Mouse (Mus musculus): ENCODE measurements at regions not wholly inside any gene's neighbourhood (a gene's known extent, or its start where the extent isn't known, plus 50 kb on each side); places are given as distances from the start of the nearest gene placed in this dataset.

DNA sequence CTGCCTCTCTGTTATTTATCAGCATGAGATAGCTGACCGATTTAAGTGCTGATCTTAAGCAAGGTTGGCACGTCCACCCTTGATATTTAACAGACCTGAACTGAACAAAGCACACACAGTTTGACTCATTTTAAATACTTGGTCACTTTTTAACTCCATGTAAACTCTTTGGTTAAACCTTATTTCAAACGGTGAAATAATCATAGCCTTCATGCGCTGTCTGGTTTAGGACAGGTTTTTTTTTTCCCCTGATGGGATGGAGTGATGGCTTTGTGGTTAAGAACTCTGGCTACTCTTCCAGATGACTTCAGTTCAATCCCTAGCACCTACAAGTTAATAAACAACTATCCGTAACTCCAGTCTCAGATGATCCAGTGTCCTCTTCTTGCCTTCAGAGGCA is 706.7 kb upstream of the N6amt1 start:
- no peak overlapping the region for H3K9ac ChIP-seq (ENCODE audit: low read length)
- no peaks in the 10 kb centered on the region for H3K9me3 ChIP-seq (ENCODE audit: control insufficient read depth, low read length)
- H3K27me3 ChIP-seq (ENCODE audit: control insufficient read depth, insufficient read depth, low read length), result no peaks in the 10 kb centered on the region
- H3K4me1 ChIP-seq (ENCODE audit: control insufficient read depth in 2 of 2, insufficient read depth in 2 of 2, low read length in 2 of 2), result no peaks in the 10 kb centered on the region
- no peaks in the 10 kb centered on the region for H3K36me3 ChIP-seq (ENCODE audit: control insufficient read depth, insufficient read depth, low read length)
- no peak overlapping the region for H3K4me2 ChIP-seq (ENCODE audit: low read length)
- H3K4me3 ChIP-seq (ENCODE audit: control insufficient read depth in 1 of 2, insufficient read depth in 1 of 2, low read depth in 1 of 2, low read length in 2 of 2), result no peak overlapping the region
- no peak overlapping the region for H3K27ac ChIP-seq (replicated peaks in 1 of 2; ENCODE audit: control insufficient read depth in 1 of 2, insufficient read depth in 1 of 2, low read depth in 2 of 2, low read length in 2 of 2)
- 65% methylated on average over 5 of the region's 5 CpGs for WGBS
- no peak for ATAC-seq (ENCODE audit: insufficient number of reproducible peaks, insufficient read depth, low FRiP score, low read depth)

DNA sequence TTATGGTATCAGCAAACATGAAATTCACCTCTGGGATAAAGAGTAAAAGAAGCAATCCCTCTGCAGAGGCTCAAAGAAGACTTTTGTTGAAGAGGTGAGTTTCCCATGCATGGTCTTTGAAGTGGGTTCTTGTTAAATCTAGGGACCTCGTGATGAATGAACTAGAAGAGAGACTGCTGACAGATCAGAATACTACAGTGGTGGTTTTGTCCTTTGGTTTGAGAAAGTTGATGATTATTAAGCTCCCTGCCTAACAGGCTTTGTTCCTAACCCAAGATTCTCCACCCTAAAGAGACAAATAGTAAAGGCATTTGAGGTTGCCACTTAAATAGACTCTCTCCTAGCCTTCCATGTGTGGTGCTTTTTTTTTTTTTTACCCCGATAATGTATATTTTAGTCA is 707.2 kb upstream of the N6amt1 start:
- WGBS, result 43% methylated on average over 2 of the region's 2 CpGs
- no peak overlapping the region for H3K4me3 ChIP-seq (ENCODE audit: control insufficient read depth in 1 of 2, insufficient read depth in 1 of 2, low read depth in 1 of 2, low read length in 2 of 2)
- H3K36me3 ChIP-seq (ENCODE audit: control insufficient read depth, insufficient read depth, low read length), result no peaks in the 10 kb centered on the region
- no peaks in the 10 kb centered on the region for H3K27me3 ChIP-seq (ENCODE audit: control insufficient read depth, insufficient read depth, low read length)
- no peaks in the 10 kb centered on the region for H3K4me1 ChIP-seq (ENCODE audit: control insufficient read depth in 2 of 2, insufficient read depth in 2 of 2, low read length in 2 of 2)
- no peak for ATAC-seq (ENCODE audit: insufficient number of reproducible peaks, insufficient read depth, low FRiP score, low read depth)
- no peak overlapping the region for H3K27ac ChIP-seq (replicated peaks in 1 of 2; ENCODE audit: control insufficient read depth in 1 of 2, insufficient read depth in 1 of 2, low read depth in 2 of 2, low read length in 2 of 2)
- no peaks in the 10 kb centered on the region for H3K9me3 ChIP-seq (ENCODE audit: control insufficient read depth, low read length)
- no peak overlapping the region for H3K9ac ChIP-seq (ENCODE audit: low read length)
- H3K4me2 ChIP-seq (ENCODE audit: low read length), result no peak overlapping the region

DNA sequence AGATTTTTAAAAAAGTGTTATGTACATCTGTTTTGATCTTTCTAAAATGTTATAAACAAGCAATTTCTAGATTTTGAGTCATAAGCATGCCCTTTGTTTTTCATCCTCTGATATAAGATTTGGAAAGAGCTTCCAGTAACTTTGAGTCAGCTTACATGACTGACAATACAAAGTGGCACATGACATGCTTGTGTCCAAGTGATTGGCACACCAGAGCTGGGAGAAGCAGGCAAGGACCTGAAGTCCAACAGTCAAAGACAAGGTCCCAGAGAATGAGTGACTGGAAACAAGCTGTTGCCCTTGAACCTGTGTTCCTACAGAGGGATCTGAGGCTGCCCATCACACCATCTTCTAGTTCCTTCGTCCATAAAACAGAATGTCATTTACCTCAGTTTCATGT is 708.5 kb upstream of the N6amt1 start:
- 64% methylated on average over 1 of the region's 1 CpGs for WGBS
- Histone ChIP-seq H3K4me3 (ENCODE audit: control insufficient read depth in 1 of 2, insufficient read depth in 1 of 2, low read depth in 1 of 2, low read length in 2 of 2) (no peak overlapping the region), H3K36me3 (ENCODE audit: control insufficient read depth, insufficient read depth, low read length) (no peaks in the 10 kb centered on the region), H3K27me3 (ENCODE audit: control insufficient read depth, insufficient read depth, low read length) (no peaks in the 10 kb centered on the region), H3K9ac (ENCODE audit: low read length) (no peak overlapping the region), H3K27ac (replicated peaks in 1 of 2; ENCODE audit: control insufficient read depth in 1 of 2, insufficient read depth in 1 of 2, low read depth in 2 of 2, low read length in 2 of 2) (no peak overlapping the region), H3K9me3 (ENCODE audit: control insufficient read depth, low read length) (no peaks in the 10 kb centered on the region), H3K4me1 (ENCODE audit: control insufficient read depth in 2 of 2, insufficient read depth in 2 of 2, low read length in 2 of 2) (no peaks in the 10 kb centered on the region), H3K4me2 (ENCODE audit: low read length) (no peak overlapping the region)
- ATAC-seq (ENCODE audit: insufficient number of reproducible peaks, insufficient read depth, low FRiP score, low read depth), result no peak

DNA sequence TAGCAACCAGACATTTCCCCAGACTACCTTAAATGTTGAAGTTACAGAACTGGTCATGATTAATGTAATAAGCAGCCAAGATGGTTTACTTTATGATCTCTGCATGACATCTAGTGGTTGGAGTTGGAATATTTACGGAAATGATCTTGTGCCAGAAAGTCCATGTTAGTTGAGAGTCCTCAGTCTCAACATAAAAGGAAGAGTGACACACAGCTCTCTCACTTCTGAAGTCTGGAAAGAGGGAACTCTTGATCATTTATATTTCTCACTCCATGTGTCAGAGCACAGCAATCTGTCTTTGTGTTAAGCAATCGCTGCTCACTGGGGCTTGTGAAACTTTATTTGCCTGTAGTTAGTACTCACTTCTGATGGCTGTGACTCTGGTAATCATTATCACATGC is 709.1 kb upstream of the N6amt1 start:
- no peak overlapping the region for H3K4me2 ChIP-seq (ENCODE audit: low read length)
- H3K4me1 ChIP-seq (ENCODE audit: control insufficient read depth in 2 of 2, insufficient read depth in 2 of 2, low read length in 2 of 2), result no peaks in the 10 kb centered on the region
- 0 out of 4 replicates have a peak overlapping the region, but pooled peaks of 1 of the 2 experiments have one; percentile 10 for H3K27ac ChIP-seq (replicated peaks in 1 of 2; ENCODE audit: control insufficient read depth in 1 of 2, insufficient read depth in 1 of 2, low read depth in 2 of 2, low read length in 2 of 2)
- H3K4me3 ChIP-seq (ENCODE audit: control insufficient read depth in 1 of 2, insufficient read depth in 1 of 2, low read depth in 1 of 2, low read length in 2 of 2), result no peak overlapping the region
- no peaks in the 10 kb centered on the region for H3K36me3 ChIP-seq (ENCODE audit: control insufficient read depth, insufficient read depth, low read length)
- H3K9ac ChIP-seq (ENCODE audit: low read length), result no peak overlapping the region
- no peaks in the 10 kb centered on the region for H3K9me3 ChIP-seq (ENCODE audit: control insufficient read depth, low read length)
- ATAC-seq (ENCODE audit: insufficient number of reproducible peaks, insufficient read depth, low FRiP score, low read depth), result no peak
- WGBS, result 41% methylated on average over 2 of the region's 2 CpGs
- H3K27me3 ChIP-seq (ENCODE audit: control insufficient read depth, insufficient read depth, low read length), result no peaks in the 10 kb centered on the region

DNA sequence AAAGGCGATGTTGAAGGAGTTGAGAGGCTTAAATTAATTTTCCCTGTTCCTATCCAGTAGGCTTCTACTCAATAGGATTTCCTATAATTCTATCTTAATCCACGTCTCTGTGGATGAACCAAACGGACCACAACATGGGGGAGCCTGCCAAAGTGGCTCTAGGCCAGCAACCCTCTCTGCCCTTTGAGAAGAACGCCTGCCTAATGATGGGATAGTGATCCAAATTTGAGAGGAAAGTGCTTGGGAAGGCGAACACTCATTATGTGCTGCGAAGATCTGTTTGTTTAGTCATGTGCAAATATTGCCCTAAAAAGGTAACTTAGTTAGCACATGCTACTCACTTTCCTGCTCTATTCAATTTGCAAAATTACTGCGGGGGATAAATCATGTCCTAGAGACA is 702.5 kb upstream of the Adamts5 start:
- Histone ChIP-seq H3K4me1 (ENCODE audit: control insufficient read depth in 2 of 2, insufficient read depth in 2 of 2, low read length in 2 of 2) (no peaks in the 10 kb centered on the region), H3K4me2 (ENCODE audit: low read length) (no peak overlapping the region), H3K36me3 (ENCODE audit: control insufficient read depth, insufficient read depth, low read length) (no peaks in the 10 kb centered on the region), H3K9me3 (ENCODE audit: control insufficient read depth, low read length) (no peaks in the 10 kb centered on the region), H3K4me3 (ENCODE audit: control insufficient read depth in 1 of 2, insufficient read depth in 1 of 2, low read depth in 1 of 2, low read length in 2 of 2) (no peak overlapping the region), H3K9ac (ENCODE audit: low read length) (no peak overlapping the region), H3K27me3 (ENCODE audit: control insufficient read depth, insufficient read depth, low read length) (no peaks in the 10 kb centered on the region), H3K27ac (replicated peaks in 1 of 2; ENCODE audit: control insufficient read depth in 1 of 2, insufficient read depth in 1 of 2, low read depth in 2 of 2, low read length in 2 of 2) (no peak overlapping the region)
- ATAC-seq (ENCODE audit: insufficient number of reproducible peaks, insufficient read depth, low FRiP score, low read depth), result no peak
- 81% methylated on average over 7 of the region's 7 CpGs for WGBS

DNA sequence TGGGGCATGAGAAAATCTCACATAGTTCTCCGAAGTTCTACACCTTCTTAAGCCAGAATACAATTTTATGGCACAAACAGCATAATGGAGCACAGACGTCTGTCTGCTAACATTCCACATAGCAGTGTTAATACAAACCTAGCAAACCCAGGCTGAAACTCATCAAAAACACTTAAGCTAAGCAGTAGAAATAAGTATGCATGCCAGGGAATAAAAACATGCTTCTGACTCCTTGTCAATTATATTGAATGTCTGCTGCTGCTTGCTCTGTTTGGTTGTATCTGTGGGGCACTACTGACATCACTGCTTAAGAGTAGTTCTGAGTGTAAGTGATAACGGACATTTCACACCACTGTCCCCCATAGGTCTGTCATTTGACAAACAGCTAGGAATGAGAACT is 693.4 kb upstream of the Adamts5 start:
- no peaks in the 10 kb centered on the region for H3K36me3 ChIP-seq (ENCODE audit: control insufficient read depth, insufficient read depth, low read length)
- H3K4me1 ChIP-seq (ENCODE audit: control insufficient read depth in 2 of 2, insufficient read depth in 2 of 2, low read length in 2 of 2), result peaks cover 0 to 10% of the 10 kb centered on the region in 2 experiments; a peak in 2 of 4 replicates
- H3K27me3 ChIP-seq (ENCODE audit: control insufficient read depth, insufficient read depth, low read length), result no peaks in the 10 kb centered on the region
- no peaks in the 10 kb centered on the region for H3K9me3 ChIP-seq (ENCODE audit: control insufficient read depth, low read length)
- no peak overlapping the region for H3K4me3 ChIP-seq (ENCODE audit: control insufficient read depth in 1 of 2, insufficient read depth in 1 of 2, low read depth in 1 of 2, low read length in 2 of 2)
- no peak overlapping the region for H3K9ac ChIP-seq (ENCODE audit: low read length)
- WGBS, result 44% methylated on average over 3 of the region's 3 CpGs
- ATAC-seq (ENCODE audit: insufficient number of reproducible peaks, insufficient read depth, low FRiP score, low read depth), result no peak
- H3K4me2 ChIP-seq (ENCODE audit: low read length), result no peak overlapping the region
- no peak overlapping the region for H3K27ac ChIP-seq (replicated peaks in 1 of 2; ENCODE audit: control insufficient read depth in 1 of 2, insufficient read depth in 1 of 2, low read depth in 2 of 2, low read length in 2 of 2)

DNA sequence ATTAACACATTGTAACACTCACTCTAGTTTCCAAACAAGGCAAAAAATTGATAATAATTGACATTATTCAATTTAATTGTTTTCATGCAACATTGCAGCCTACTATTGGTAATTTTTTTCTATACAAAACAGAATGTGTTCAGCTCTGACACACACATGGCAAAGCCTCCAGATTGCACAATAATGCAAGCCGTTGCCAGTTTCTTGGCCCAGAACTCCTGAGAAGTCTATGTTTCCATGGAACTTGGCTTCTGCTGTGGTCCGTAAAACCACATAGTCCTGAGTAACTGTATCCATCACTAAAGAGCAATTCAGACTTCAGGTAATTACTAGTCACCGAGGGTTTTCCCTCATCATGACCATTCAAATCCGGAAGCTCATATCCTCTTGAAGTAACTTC is 684.4 kb upstream of the Adamts5 start:
- Histone ChIP-seq H3K9ac (ENCODE audit: low read length) (no peak overlapping the region), H3K4me3 (ENCODE audit: control insufficient read depth in 1 of 2, insufficient read depth in 1 of 2, low read depth in 1 of 2, low read length in 2 of 2) (no peak overlapping the region), H3K4me2 (ENCODE audit: low read length) (no peak overlapping the region), H3K4me1 (ENCODE audit: control insufficient read depth in 2 of 2, insufficient read depth in 2 of 2, low read length in 2 of 2) (no peaks in the 10 kb centered on the region), H3K27ac (replicated peaks in 1 of 2; ENCODE audit: control insufficient read depth in 1 of 2, insufficient read depth in 1 of 2, low read depth in 2 of 2, low read length in 2 of 2) (no peak overlapping the region), H3K27me3 (ENCODE audit: control insufficient read depth, insufficient read depth, low read length) (no peaks in the 10 kb centered on the region), H3K36me3 (ENCODE audit: control insufficient read depth, insufficient read depth, low read length) (no peaks in the 10 kb centered on the region), H3K9me3 (ENCODE audit: control insufficient read depth, low read length) (no peaks in the 10 kb centered on the region)
- whole genome bisulfite sequencing, result 91% methylated on average over 4 of the region's 4 CpGs
- no peak for ATAC-seq (ENCODE audit: insufficient number of reproducible peaks, insufficient read depth, low FRiP score, low read depth)

DNA sequence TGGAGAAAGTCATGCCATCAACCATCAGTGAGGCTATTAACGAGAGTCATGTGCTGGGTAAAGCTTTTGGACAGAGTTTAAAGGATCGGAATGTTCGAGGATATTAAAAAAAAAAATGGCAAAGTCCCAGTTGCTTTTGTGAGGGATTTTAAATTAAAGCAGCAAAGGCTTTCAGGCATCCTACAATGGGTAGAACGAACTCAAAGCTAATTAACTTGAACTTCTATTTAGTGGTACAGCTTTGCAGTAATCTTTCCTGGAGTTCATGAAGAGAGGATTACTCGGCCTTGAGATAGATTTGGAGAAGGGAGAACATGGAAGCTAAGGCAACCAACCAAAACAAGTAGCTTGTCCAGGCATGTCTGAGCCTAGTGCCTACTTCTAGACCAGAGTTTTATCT is 676.7 kb upstream of the Adamts5 start:
- no peak overlapping the region for H3K4me2 ChIP-seq (ENCODE audit: low read length)
- no peaks in the 10 kb centered on the region for H3K9me3 ChIP-seq (ENCODE audit: control insufficient read depth, low read length)
- H3K27ac ChIP-seq (replicated peaks in 1 of 2; ENCODE audit: control insufficient read depth in 1 of 2, insufficient read depth in 1 of 2, low read depth in 2 of 2, low read length in 2 of 2), result no peak overlapping the region
- H3K4me3 ChIP-seq (ENCODE audit: control insufficient read depth in 1 of 2, insufficient read depth in 1 of 2, low read depth in 1 of 2, low read length in 2 of 2), result no peak overlapping the region
- H3K36me3 ChIP-seq (ENCODE audit: control insufficient read depth, insufficient read depth, low read length), result no peaks in the 10 kb centered on the region
- 82% methylated on average over 5 of the region's 5 CpGs for WGBS
- no peak for ATAC-seq (ENCODE audit: insufficient number of reproducible peaks, insufficient read depth, low FRiP score, low read depth)
- no peaks in the 10 kb centered on the region for H3K4me1 ChIP-seq (ENCODE audit: control insufficient read depth in 2 of 2, insufficient read depth in 2 of 2, low read length in 2 of 2)
- H3K9ac ChIP-seq (ENCODE audit: low read length), result no peak overlapping the region
- H3K27me3 ChIP-seq (ENCODE audit: control insufficient read depth, insufficient read depth, low read length), result no peaks in the 10 kb centered on the region
